Mouse (Mus musculus) gastrocnemius, adult 2 months (tissue): ENCODE measurements around the gene Plcxd2. TPM values are rescaled to one million over a fixed set of nuclear protein-coding genes. Genes with fewer than 3 reads are reported as not detected.

ENCODE experiments used
- DNase-seq: peaks from one replicate; pipeline ENCODE4 v3.0.0; 2022
- H3K27ac ChIP-seq: fragments of 200-600 bp; 2 replicates; pipeline ENCODE4 v1.8.1; 2022; ENCODE audit warnings: mild to moderate bottlenecking
- H3K4me3 ChIP-seq: fragments of 200-600 bp; 2 replicates; pipeline ENCODE4 v1.8.1; 2022; ENCODE audit warnings: mild to moderate bottlenecking, moderate library complexity
- CTCF ChIP-seq: fragments of 200-600 bp; IDR thresholded peaks from 2 replicates; pipeline ENCODE4 v1.8.1; 2022; ENCODE audit warnings: antibody characterized with exemption, mild to moderate bottlenecking, moderate library complexity
- intact Hi-C: fragments of 180-260 bp; cut with DNase I; formaldehyde crosslinking; loops from one replicate; pipeline ENCODE4 v1.15.1; 2025
- total RNA-seq, 2 experiments: library from RNA; stranded (reverse); gene quantifications; 2 replicates each; pipeline ENCODE4 v1.2.3; 2021

Plcxd2 gene
- total RNA-seq, 2 experiments from 2014 or later: 0.17 to 0.23 TPM

DNA sequence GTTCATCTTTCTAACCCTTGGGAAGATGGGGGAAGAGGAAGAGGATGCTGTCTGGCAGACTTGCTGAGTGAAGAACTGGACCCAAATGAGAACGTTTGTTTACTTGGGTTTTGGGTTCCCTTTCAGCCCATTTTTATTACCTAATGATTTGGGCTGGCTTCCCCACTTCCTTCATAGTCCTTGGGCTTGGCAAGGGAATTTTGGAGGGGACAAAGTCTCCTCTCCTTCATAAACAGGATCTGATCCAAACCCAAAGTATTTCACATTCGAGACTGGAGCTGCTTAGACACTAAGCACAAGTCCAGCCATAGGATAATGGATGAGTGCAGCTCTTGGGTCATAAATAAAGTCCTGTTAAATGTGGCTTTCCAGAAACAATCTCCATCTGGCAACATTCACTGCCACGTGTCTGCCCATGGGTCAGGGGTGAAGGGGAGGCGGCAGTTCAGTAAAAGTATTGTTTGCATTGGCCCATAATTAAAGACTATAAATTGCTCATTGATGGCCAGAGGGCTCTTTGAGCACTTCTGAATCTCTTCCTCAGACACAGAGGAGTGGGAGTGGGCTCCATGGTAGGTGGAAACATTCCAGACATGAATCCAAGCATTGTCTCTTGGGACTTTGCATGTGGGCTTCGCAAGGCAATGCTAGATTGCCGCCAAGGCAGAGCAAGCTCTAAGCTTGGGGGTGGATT is 86.1 kb downstream of the Plcxd2 start:
- no peak for DNase-seq
- no peak for TF ChIP-seq CTCF
- H3K27ac ChIP-seq: 0 out of 2 replicates have a peak overlapping the region, but pooled peaks have one; percentile 2
- no peak overlapping the region for H3K4me3 ChIP-seq
- intact Hi-C loops: no loop called here

DNA sequence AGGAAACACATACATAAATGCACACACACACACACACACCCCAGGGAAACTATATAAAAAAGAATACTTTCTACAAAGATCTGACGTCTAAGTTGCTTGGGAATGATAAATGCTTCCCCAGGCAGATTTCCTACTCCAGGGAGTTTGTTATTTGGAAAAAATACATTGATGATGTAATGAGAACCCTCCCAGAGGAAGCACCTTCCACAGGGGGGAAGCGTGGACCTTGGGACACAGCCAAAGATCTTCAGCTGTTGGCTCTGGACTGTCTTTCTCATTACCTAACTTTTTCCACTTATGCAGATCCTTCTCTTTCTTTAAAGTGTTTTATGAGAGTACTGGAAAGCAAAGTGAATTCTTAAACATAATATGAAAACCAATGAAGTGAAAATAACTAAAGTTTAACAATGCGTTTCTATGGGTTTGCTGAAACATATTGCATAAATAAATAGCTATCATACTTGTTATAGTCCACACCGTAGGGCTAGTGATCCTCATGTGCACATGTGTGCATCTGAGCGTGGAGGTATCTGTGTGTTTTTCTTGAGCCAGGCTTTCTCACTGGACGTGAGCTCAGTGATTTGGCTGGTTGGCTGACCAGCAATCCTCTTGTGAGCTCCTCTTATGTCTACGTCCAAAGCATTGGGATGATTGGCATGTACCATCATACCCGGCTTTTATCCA is 87.3 kb downstream of the Plcxd2 start:
- intact Hi-C loops: no loop called here
- Histone ChIP-seq H3K4me3 (no peak overlapping the region), H3K27ac (peak overlapping the region; percentile 2; the same call in 1 of the 2 replicates)
- peak; percentile 53 for DNase-seq
- no peak for TF ChIP-seq CTCF

DNA sequence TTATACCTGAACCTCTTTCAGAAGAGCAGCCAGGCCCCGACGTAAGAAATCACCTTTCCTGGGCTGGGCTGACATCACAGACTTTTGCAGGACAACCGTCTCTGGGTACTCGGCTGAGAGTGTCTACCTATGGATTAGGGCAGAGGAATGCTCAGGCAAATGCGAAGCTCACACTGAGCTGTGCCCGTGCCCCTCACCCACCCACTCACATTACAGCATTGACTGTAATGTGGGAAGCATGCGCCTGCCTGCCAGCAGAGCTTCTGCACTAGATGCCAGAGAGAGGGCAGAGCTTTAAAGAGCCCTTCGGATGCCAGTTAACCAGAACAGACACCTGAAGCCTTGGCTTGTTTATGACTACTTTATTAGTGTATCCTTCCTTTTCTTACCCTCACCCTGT is 90.4 kb downstream of the Plcxd2 start:
- no peak overlapping the region for H3K27ac ChIP-seq
- no peak for TF ChIP-seq CTCF
- no peak for DNase-seq
- intact Hi-C loops: no loop called here
- H3K4me3 ChIP-seq: no peak overlapping the region

Other genes with a start within 250 kb of the Plcxd2 start
- gene Phldb2, start 56.6 kb downstream of the Plcxd2 start, total RNA-seq: 1 to 10 TPM; 5.2 to 6.8 TPM
- gene Cd96, start 110.0 kb upstream of the Plcxd2 start, total RNA-seq: not detected
- gene Gm4737, start 144.9 kb upstream of the Plcxd2 start, total RNA-seq: 10 to 100 TPM; 15.3 to 18.4 TPM